Mouse (Mus musculus) thymus, adult 2 months (tissue): ENCODE results near the gene Cyp2e1. TPM values are rescaled to one million over a fixed set of nuclear protein-coding genes. Genes with fewer than 3 reads are reported as not detected.

Experiments used
- DNase-seq: peaks from one replicate; pipeline ENCODE4 v3.0.0; 2021
- H3K27ac ChIP-seq: fragments of 200-500 bp; 2 replicates; pipeline ENCODE4 v1.5.1; 2012; ENCODE audit warnings: low read length, control low read depth; ENCODE audit not compliant: control insufficient read depth, insufficient read depth
- H3K27me3 ChIP-seq: fragments of 200-500 bp; 2 replicates; pipeline ENCODE4 v1.6.1; 2012; ENCODE audit warnings: mild to moderate bottlenecking, low read length, moderate library complexity, mixed read lengths; ENCODE audit not compliant: control insufficient read depth, insufficient read depth
- H3K36me3 ChIP-seq: fragments of 200-500 bp; 2 replicates; pipeline ENCODE4 v1.6.1; 2012; ENCODE audit warnings: mild to moderate bottlenecking, low read length, moderate library complexity; ENCODE audit not compliant: control insufficient read depth, insufficient read depth
- H3K4me1 ChIP-seq: fragments of 200-500 bp; replicated peaks from 2 replicates; pipeline ENCODE4 v1.6.1; 2012; ENCODE audit warnings: low read length; ENCODE audit not compliant: control insufficient read depth, insufficient read depth
- H3K4me3 ChIP-seq: fragments of 200-500 bp; 2 replicates; pipeline ENCODE4 v1.5.1; 2012; ENCODE audit warnings: mild to moderate bottlenecking, low read length, control low read depth, moderate library complexity; ENCODE audit not compliant: control insufficient read depth, insufficient read depth
- CTCF ChIP-seq: fragments of 200-500 bp; IDR thresholded peaks from 2 replicates; pipeline ENCODE4 v1.5.1; 2012; ENCODE audit warnings: mild to moderate bottlenecking, control low read depth, low read length, moderate library complexity, borderline replicate concordance; ENCODE audit not compliant: control insufficient read depth, poor library complexity, insufficient read depth; ENCODE audit errors: extremely low read depth
- POLR2A ChIP-seq: fragments of 200-500 bp; IDR thresholded peaks from 2 replicates; pipeline ENCODE4 v1.6.1; 2012; ENCODE audit warnings: mild to moderate bottlenecking, low read length, control low read depth, moderate library complexity; ENCODE audit not compliant: control insufficient read depth, poor library complexity, insufficient read depth; ENCODE audit errors: extremely low read depth
- WGBS: fragments of 180-500 bp; shearing (Covaris S2); methylation state at CpG from one replicate; pipeline ENCODE4 v1.1.7; 2018; 5-methylcytosine and 5-hydroxymethylcytosine counted together
- polyA plus RNA-seq: library from polyadenylated mRNA; depleted of rRNA; stranded (reverse); fragments of >200 nt; gene quantifications from 2 replicates; pipeline ENCODE4 v1.2.3, GENCODE M21; 2012

Cyp2e1 gene
- polyA plus RNA-seq, 1 experiment = 12.2 TPM

GRCm38 (mm10) chr7:140765888-140766739 is 2.6 kb downstream of the Cyp2e1 start:
- 50% methylated on average over 12 of the region's 12 CpGs for WGBS
- Histone ChIP-seq H3K4me1 (peaks cover 5% of the 10 kb centered on the region), H3K4me3 (no peak overlapping the region), H3K36me3 (no peaks in the 10 kb centered on the region), H3K27me3 (no peaks in the 10 kb centered on the region), H3K27ac (no peak overlapping the region)
- TF ChIP-seq POLR2A = no peak
- TF ChIP-seq CTCF = no peak
- DNase-seq = no peak

DNA sequence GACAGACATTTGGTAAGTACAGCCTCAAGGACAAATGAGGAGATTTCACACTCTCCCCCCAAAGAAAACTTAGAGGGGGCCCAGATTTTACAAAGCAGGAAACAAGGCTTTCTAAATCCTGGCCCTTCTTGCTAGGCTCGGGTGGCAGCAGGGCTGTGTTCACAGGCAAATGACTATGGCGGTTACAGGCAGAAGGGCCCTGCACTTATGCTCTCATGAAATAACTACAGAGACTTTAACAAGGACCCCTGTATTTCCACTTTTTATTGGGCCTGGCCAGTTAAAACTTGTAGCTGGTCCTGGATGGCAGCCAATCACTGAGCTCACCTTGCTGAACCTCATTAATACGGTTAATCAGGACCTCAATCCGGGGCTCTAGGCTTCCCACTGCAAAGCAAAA is 17.0 kb downstream of the Cyp2e1 start:
- TF ChIP-seq POLR2A = no peak
- Histone ChIP-seq H3K27ac (no peak overlapping the region), H3K27me3 (no peaks in the 10 kb centered on the region), H3K4me3 (no peak overlapping the region), H3K4me1 (no peaks in the 10 kb centered on the region), H3K36me3 (no peaks in the 10 kb centered on the region)
- 91% methylated on average over 4 of the region's 4 CpGs for WGBS
- no peak for DNase-seq

- 86% methylated on average over 33 of the region's 33 CpGs for WGBS
- H3K27me3 ChIP-seq = no peaks in the 10 kb centered on the region
Observed at GRCm38 (mm10) chr7:140787406-140788052, 24.0 kb downstream of the Cyp2e1 start, which contains the start of gene Syce1. Gene Syce1 (minus strand): TSS chr7:140787852.

GRCm38 (mm10) chr7:140788053-140788435 is 24.5 kb downstream of the Cyp2e1 start:
- Histone ChIP-seq H3K27me3 (no peaks in the 10 kb centered on the region), H3K27ac (no peak overlapping the region), H3K4me1 (no peaks in the 10 kb centered on the region), H3K36me3 (no peaks in the 10 kb centered on the region), H3K4me3 (no peak overlapping the region)
- whole genome bisulfite sequencing = 91% methylated on average over 7 of the region's 7 CpGs
- TF ChIP-seq POLR2A = no peak
- no peak for TF ChIP-seq CTCF
- no peak for DNase-seq

More at GRCm38 (mm10) chr7:140787406-140788052, 24.0 kb downstream of the Cyp2e1 start, which contains the start of gene Syce1:
- Histone ChIP-seq H3K4me1 (no peaks in the 10 kb centered on the region), H3K27ac (no peak within 1 kb of the TSS), H3K36me3 (no peaks in the 10 kb centered on the region), H3K4me3 (no peak within 1 kb of the TSS)
- DNase-seq = no peak
- TF ChIP-seq POLR2A (no peak), CTCF (no peak)

DNA sequence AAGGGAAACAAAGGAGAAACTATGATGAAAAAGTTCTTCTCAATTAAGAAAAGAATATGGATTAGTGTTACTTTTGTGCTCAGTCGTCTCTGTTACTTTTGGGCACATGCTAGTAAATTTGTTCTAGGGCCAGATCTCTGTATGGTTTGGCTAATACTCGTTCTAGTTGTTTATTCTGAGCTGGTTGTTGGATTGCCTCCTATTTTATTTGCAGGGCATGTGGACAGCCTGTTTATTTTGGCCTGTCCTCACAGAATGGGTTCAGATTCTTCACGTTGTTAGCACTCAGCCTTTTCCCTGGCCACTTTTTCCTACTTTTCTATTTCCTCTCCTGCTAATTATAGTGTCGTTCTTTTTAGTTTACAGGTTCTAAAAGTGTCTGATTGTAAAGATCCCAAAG is 30.0 kb downstream of the Cyp2e1 start:
- no peak for TF ChIP-seq CTCF
- no peak for TF ChIP-seq POLR2A
- no peaks in the 10 kb centered on the region for H3K36me3 ChIP-seq
- 71% methylated on average over 4 of the region's 4 CpGs for WGBS
- no peak overlapping the region for H3K27ac ChIP-seq
- no peaks in the 10 kb centered on the region for H3K27me3 ChIP-seq
- no peaks in the 10 kb centered on the region for H3K4me1 ChIP-seq
- no peak for DNase-seq
- no peak overlapping the region for H3K4me3 ChIP-seq

- Histone ChIP-seq H3K36me3 (no peaks in the 10 kb centered on the region), H3K4me3 (no peak overlapping the region), H3K4me1 (no peaks in the 10 kb centered on the region), H3K27ac (no peak overlapping the region), H3K27me3 (no peaks in the 10 kb centered on the region)
- 97% methylated on average over 3 of the region's 3 CpGs for WGBS
- TF ChIP-seq POLR2A (no peak), CTCF (no peak)
- no peak for DNase-seq
Observed at GRCm38 (mm10) chr7:140797619-140798018, 34.1 kb downstream of the Cyp2e1 start.
